Mouse (Mus musculus): ENCODE measurements around the gene Babam1. TPM values are rescaled to one million over a fixed set of nuclear protein-coding genes. Genes with fewer than 3 reads are reported as not detected.
A peak's percentile ranks its signal among the peaks of the same experiment; 100 is the strongest.
"Not testable (repeated sequence)": the region's sequence is repeated elsewhere in the genome, so short reads cannot be mapped to it uniquely, and the experiment has no call there.

Babam1 gene
- polyA plus RNA-seq, 1 experiment from 2014 or later: 88.4 TPM

GRCm38 (mm10) chr8:71408231-71408630 lies 11.6 kb downstream of the Babam1 start:
- DNase-seq: no peak
- 93% methylated on average over 4 of the region's 4 CpGs for WGBS

GRCm38 (mm10) chr8:71411535-71412273 lies 15.0 kb downstream of the Babam1 start:
- WGBS: 44% methylated on average over 11 of the region's 11 CpGs
- no peak overlapping the region for H3K9ac ChIP-seq (replicated peaks; ENCODE audit: low read length)

More at GRCm38 (mm10) chr8:71408231-71408630, 11.6 kb downstream of the Babam1 start:
- Histone ChIP-seq H3K4me1 (ENCODE audit: control insufficient read depth, insufficient read depth, low read length) (peaks cover 11% of the 10 kb centered on the region), H3K27me3 (ENCODE audit: control insufficient read depth, insufficient read depth, low read length) (no peaks in the 10 kb centered on the region), H3K4me2 (ENCODE audit: low read length) (no peak overlapping the region), H3K9me3 (ENCODE audit: control insufficient read depth, low read length) (no peaks in the 10 kb centered on the region), H3K9ac (replicated peaks; ENCODE audit: low read length) (no peak overlapping the region), H3K36me3 (ENCODE audit: control insufficient read depth, insufficient read depth, low read length) (no peaks in the 10 kb centered on the region), H3K4me3 (replicated peaks; ENCODE audit: low read depth, low read length) (no peak overlapping the region), H3K27ac (replicated peaks; ENCODE audit: low read depth, low read length) (no peak overlapping the region)
- no peak for ATAC-seq (ENCODE audit: low FRiP score, low TSS enrichment)

GRCm38 (mm10) chr8:71422121-71422520 lies 25.5 kb downstream of the Babam1 start:
- H3K4me3 ChIP-seq (replicated peaks; ENCODE audit: low read depth, low read length): no peak overlapping the region
- no peak overlapping the region for H3K4me2 ChIP-seq (ENCODE audit: low read length)
- no peaks in the 10 kb centered on the region for H3K4me1 ChIP-seq (ENCODE audit: control insufficient read depth, insufficient read depth, low read length)
- no peak overlapping the region for H3K9ac ChIP-seq (replicated peaks; ENCODE audit: low read length)
- ATAC-seq (ENCODE audit: low FRiP score, low TSS enrichment) (no peak), DNase-seq (no peak)
- no peaks in the 10 kb centered on the region for H3K9me3 ChIP-seq (ENCODE audit: control insufficient read depth, low read length)
- H3K27ac ChIP-seq (replicated peaks; ENCODE audit: low read depth, low read length): no peak overlapping the region
- no peaks in the 10 kb centered on the region for H3K27me3 ChIP-seq (ENCODE audit: control insufficient read depth, insufficient read depth, low read length)
- no peaks in the 10 kb centered on the region for H3K36me3 ChIP-seq (ENCODE audit: control insufficient read depth, insufficient read depth, low read length)

More at GRCm38 (mm10) chr8:71411535-71412273, 15.0 kb downstream of the Babam1 start:
- Histone ChIP-seq H3K4me2 (ENCODE audit: low read length) (no peak overlapping the region), H3K27me3 (ENCODE audit: control insufficient read depth, insufficient read depth, low read length) (no peaks in the 10 kb centered on the region), H3K36me3 (ENCODE audit: control insufficient read depth, insufficient read depth, low read length) (no peaks in the 10 kb centered on the region), H3K4me3 (replicated peaks; ENCODE audit: low read depth, low read length) (no peak overlapping the region), H3K27ac (replicated peaks; ENCODE audit: low read depth, low read length) (no peak overlapping the region), H3K4me1 (ENCODE audit: control insufficient read depth, insufficient read depth, low read length) (peaks cover 3% of the 10 kb centered on the region), H3K9me3 (ENCODE audit: control insufficient read depth, low read length) (no peaks in the 10 kb centered on the region)
- no peak for DNase-seq
- ATAC-seq (ENCODE audit: low FRiP score, low TSS enrichment): no peak

GRCm38 (mm10) chr8:71432935-71433334 lies 36.3 kb downstream of the Babam1 start:
- WGBS: 80% methylated on average over 1 of the region's 1 CpGs
- H3K4me1 ChIP-seq (ENCODE audit: control insufficient read depth, insufficient read depth, low read length); H3K4me3 ChIP-seq (replicated peaks; ENCODE audit: low read depth, low read length); H3K36me3 ChIP-seq (ENCODE audit: control insufficient read depth, insufficient read depth, low read length); DNase-seq; H3K27me3 ChIP-seq (ENCODE audit: control insufficient read depth, insufficient read depth, low read length); H3K27ac ChIP-seq (replicated peaks; ENCODE audit: low read depth, low read length); H3K9ac ChIP-seq (replicated peaks; ENCODE audit: low read length); H3K4me2 ChIP-seq (ENCODE audit: low read length); ATAC-seq (ENCODE audit: low FRiP score, low TSS enrichment); H3K9me3 ChIP-seq (ENCODE audit: control insufficient read depth, low read length): not testable (repeated sequence)

- no peak overlapping the region for H3K9ac ChIP-seq (replicated peaks; ENCODE audit: low read length)
- H3K27ac ChIP-seq (replicated peaks; ENCODE audit: low read depth, low read length): no peak overlapping the region
- H3K4me2 ChIP-seq (ENCODE audit: low read length): no peak overlapping the region
- no peaks in the 10 kb centered on the region for H3K27me3 ChIP-seq (ENCODE audit: control insufficient read depth, insufficient read depth, low read length)
- H3K9me3 ChIP-seq (ENCODE audit: control insufficient read depth, low read length): peaks cover 4% of the 10 kb centered on the region; the same call in 1 of the 2 replicates
- ATAC-seq (ENCODE audit: low FRiP score, low TSS enrichment) (no peak), DNase-seq (no peak)
- H3K36me3 ChIP-seq (ENCODE audit: control insufficient read depth, insufficient read depth, low read length): no peaks in the 10 kb centered on the region
- WGBS: 60% methylated on average over 3 of the region's 3 CpGs
- H3K4me3 ChIP-seq (replicated peaks; ENCODE audit: low read depth, low read length): no peak overlapping the region
- H3K4me1 ChIP-seq (ENCODE audit: control insufficient read depth, insufficient read depth, low read length): no peaks in the 10 kb centered on the region
Observed at GRCm38 (mm10) chr8:71437041-71437440, 40.4 kb downstream of the Babam1 start.

GRCm38 (mm10) chr8:71441404-71441803 lies 44.7 kb downstream of the Babam1 start:
- Histone ChIP-seq H3K9ac (replicated peaks; ENCODE audit: low read length) (no peak overlapping the region), H3K27ac (replicated peaks; ENCODE audit: low read depth, low read length) (no peak overlapping the region), H3K27me3 (ENCODE audit: control insufficient read depth, insufficient read depth, low read length) (no peaks in the 10 kb centered on the region), H3K4me1 (ENCODE audit: control insufficient read depth, insufficient read depth, low read length) (no peaks in the 10 kb centered on the region), H3K9me3 (ENCODE audit: control insufficient read depth, low read length) (no peaks in the 10 kb centered on the region), H3K4me3 (replicated peaks; ENCODE audit: low read depth, low read length) (no peak overlapping the region), H3K36me3 (ENCODE audit: control insufficient read depth, insufficient read depth, low read length) (no peaks in the 10 kb centered on the region), H3K4me2 (ENCODE audit: low read length) (no peak overlapping the region)
- 0% methylated on average over 7 of the region's 7 CpGs for WGBS
- no peak; the same call in 1 of the 2 replicates for ATAC-seq (ENCODE audit: low FRiP score, low TSS enrichment)
- peak; percentile 88 for DNase-seq

GRCm38 (mm10) chr8:71445096-71445495 lies 48.4 kb downstream of the Babam1 start:
- no peak overlapping the region for H3K4me3 ChIP-seq (replicated peaks; ENCODE audit: low read depth, low read length)
- 88% methylated on average over 7 of the region's 7 CpGs for WGBS
- no peaks in the 10 kb centered on the region for H3K4me1 ChIP-seq (ENCODE audit: control insufficient read depth, insufficient read depth, low read length)
- ATAC-seq (ENCODE audit: low FRiP score, low TSS enrichment) (no peak), DNase-seq (no peak)
- H3K4me2 ChIP-seq (ENCODE audit: low read length): no peak overlapping the region
- no peak overlapping the region for H3K27ac ChIP-seq (replicated peaks; ENCODE audit: low read depth, low read length)
- no peaks in the 10 kb centered on the region for H3K9me3 ChIP-seq (ENCODE audit: control insufficient read depth, low read length)
- no peaks in the 10 kb centered on the region for H3K27me3 ChIP-seq (ENCODE audit: control insufficient read depth, insufficient read depth, low read length)
- H3K36me3 ChIP-seq (ENCODE audit: control insufficient read depth, insufficient read depth, low read length): no peaks in the 10 kb centered on the region
- H3K9ac ChIP-seq (replicated peaks; ENCODE audit: low read length): no peak overlapping the region

GRCm38 (mm10) chr8:71451337-71451736 lies 54.7 kb downstream of the Babam1 start:
- WGBS: 62% methylated on average over 4 of the region's 4 CpGs
- no peak overlapping the region for H3K4me3 ChIP-seq (replicated peaks; ENCODE audit: low read depth, low read length)
- no peak overlapping the region for H3K4me2 ChIP-seq (ENCODE audit: low read length)
- H3K9ac ChIP-seq (replicated peaks; ENCODE audit: low read length): no peak overlapping the region
- DNase-seq (no peak), ATAC-seq (ENCODE audit: low FRiP score, low TSS enrichment) (no peak)
- H3K36me3 ChIP-seq (ENCODE audit: control insufficient read depth, insufficient read depth, low read length): peaks cover 5% of the 10 kb centered on the region
- H3K27ac ChIP-seq (replicated peaks; ENCODE audit: low read depth, low read length): no peak overlapping the region
- H3K4me1 ChIP-seq (ENCODE audit: control insufficient read depth, insufficient read depth, low read length): no peaks in the 10 kb centered on the region
- H3K27me3 ChIP-seq (ENCODE audit: control insufficient read depth, insufficient read depth, low read length): no peaks in the 10 kb centered on the region
- no peaks in the 10 kb centered on the region for H3K9me3 ChIP-seq (ENCODE audit: control insufficient read depth, low read length)

- H3K4me1 ChIP-seq (ENCODE audit: control insufficient read depth, insufficient read depth, low read length): no peaks in the 10 kb centered on the region
- DNase-seq (no peak), ATAC-seq (ENCODE audit: low FRiP score, low TSS enrichment) (no peak)
- H3K27ac ChIP-seq (replicated peaks; ENCODE audit: low read depth, low read length): no peak overlapping the region
- no peak overlapping the region for H3K9ac ChIP-seq (replicated peaks; ENCODE audit: low read length)
- no peaks in the 10 kb centered on the region for H3K9me3 ChIP-seq (ENCODE audit: control insufficient read depth, low read length)
- H3K27me3 ChIP-seq (ENCODE audit: control insufficient read depth, insufficient read depth, low read length): no peaks in the 10 kb centered on the region
- H3K4me2 ChIP-seq (ENCODE audit: low read length): no peak overlapping the region
- H3K36me3 ChIP-seq (ENCODE audit: control insufficient read depth, insufficient read depth, low read length): peaks cover 9% of the 10 kb centered on the region
- WGBS: 58% methylated on average over 11 of the region's 11 CpGs
- H3K4me3 ChIP-seq (replicated peaks; ENCODE audit: low read depth, low read length): no peak overlapping the region
Observed at GRCm38 (mm10) chr8:71451777-71452176, 55.1 kb downstream of the Babam1 start.

Measured in midbrain, embryonic 14.5 days (tissue).